ENCODE assay signal across 8 mouse cellular contexts in the genomic region with DNA sequence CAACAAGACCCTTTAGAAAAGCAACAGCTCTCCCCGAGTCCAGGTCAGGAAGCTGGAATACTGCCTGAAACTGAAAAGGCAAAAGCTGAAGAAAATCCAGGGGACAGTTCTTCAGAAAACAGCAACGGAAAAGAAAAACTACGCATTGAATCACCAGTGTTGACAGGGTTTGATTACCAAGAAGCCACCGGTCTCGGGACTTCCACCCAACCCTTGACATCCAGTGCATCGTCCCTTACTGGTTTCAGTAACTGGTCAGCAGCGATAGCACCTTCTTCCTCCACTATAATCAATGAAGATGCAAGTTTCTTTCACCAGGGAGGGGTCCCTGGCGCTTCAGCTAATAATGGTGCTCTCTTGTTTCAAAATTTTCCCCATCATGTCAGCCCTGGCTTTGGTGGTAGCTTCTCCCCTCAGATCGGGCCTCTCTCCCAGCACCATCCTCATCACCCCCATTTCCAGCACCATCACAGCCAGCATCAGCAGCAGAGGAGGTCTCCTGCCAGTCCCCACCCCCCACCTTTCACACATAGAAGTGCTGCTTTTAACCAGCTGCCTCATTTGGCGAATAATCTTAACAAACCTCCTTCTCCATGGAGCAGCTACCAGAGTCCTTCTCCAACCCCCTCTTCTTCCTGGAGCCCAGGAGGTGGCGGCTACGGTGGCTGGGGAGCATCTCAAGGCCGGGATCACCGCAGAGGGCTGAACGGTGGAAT. TPM values are rescaled to one million over a fixed set of nuclear protein-coding genes. Genes with fewer than 3 reads are reported as not detected.
DNase-seq lines count a peak whose midpoint lies in the region; ATAC-seq and TF ChIP-seq lines count a peak whose summit lies in the region.

No protein-coding gene starts in this region.

- H3K4me2 ChIP-seq in embryonic facial prominence, embryonic 13.5 days, result peak overlapping the region; percentile 55

- DNase-seq in adrenal gland, adult (ENCODE audit: inconsistent age in 2 of 2, low spot score in 1 of 2), result peak; percentile 54 to 84
- no peak for DNase-seq in adrenal gland, postnatal 4 days (ENCODE audit: low spot score in 2 of 2)
- peak; percentile 46 for DNase-seq in MN1 (ENCODE audit: low spot score)
- DNase-seq in heart, postnatal 10 days, result peak; percentile 42 to 43
- DNase-seq in layer of hippocampus, adult 2 months (ENCODE audit: low spot score in 2 of 2), result peak; percentile 48 to 61
- DNase-seq in lung, postnatal 10 days, result peak; percentile 10
- DNase-seq in yolk sac, embryonic 10.5 days (ENCODE audit: low spot score), result peak; percentile 20

- peaks cover 19% of the 10 kb centered on the region for H3K4me1 ChIP-seq in embryonic facial prominence, embryonic 13.5 days

- no peaks in the 10 kb centered on the region for H3K36me3 ChIP-seq in embryonic facial prominence, embryonic 13.5 days

- no peaks in the 10 kb centered on the region for H3K9me3 ChIP-seq in embryonic facial prominence, embryonic 13.5 days

- no peak overlapping the region for H3K27ac ChIP-seq in embryonic facial prominence, embryonic 13.5 days
- peak overlapping the region; percentile 94 for H3K27ac ChIP-seq in layer of hippocampus, adult 2 months

- ATAC-seq in embryonic facial prominence, embryonic 13.5 days (ENCODE audit: insufficient number of reproducible peaks, insufficient read depth, low FRiP score, low TSS enrichment, low read depth), result no peak

- 57% methylated on average over 15 of the region's 15 CpGs for WGBS in embryonic facial prominence, embryonic 13.5 days

- H3K9ac ChIP-seq in embryonic facial prominence, embryonic 13.5 days, result peak overlapping the region; percentile 53

- H3K27me3 ChIP-seq in embryonic facial prominence, embryonic 13.5 days, result no peaks in the 10 kb centered on the region

- TF ChIP-seq CTCF in layer of hippocampus, adult 2 months (conservative IDR thresholded peaks at IDR 0.05), result no peak

- peak overlapping the region; percentile 32 for H3K4me3 ChIP-seq in embryonic facial prominence, embryonic 13.5 days
- H3K4me3 ChIP-seq in layer of hippocampus, adult 2 months, result peak overlapping the region; percentile 97

- intact Hi-C loops in heart, postnatal 10 days (cut with DNase I), result loop anchor here (1.0 to 10.0 kb wide), 5 partner anchors 28 to 1292 kb away; a partner anchor contains a TSS

RNA-seq across cellular contexts. Expression of a gene that starts 0.7 kb away (rescaled TPM):
- 10 to 100 TPM; 78.2 to 91.3 TPM for total RNA-seq in adrenal gland, postnatal 4 days (2021)
- polyA plus RNA-seq in embryonic facial prominence, embryonic 13.5 days (2015; fragmentation: Nextera tagmentation; extraction: Ambion mirVana), result 2.0 and 2.6 TPM in 2 replicates
- total RNA-seq in heart, postnatal 10 days (2021), result 10 to 100 TPM; 68.0 to 72.2 TPM
- total RNA-seq in layer of hippocampus, adult 2 months (2021), result 100 to 1,000 TPM; 153 to 156 TPM

Comparison
In these comparisons a context has a peak if more than half of its experiments do, and no peak if none do; other contexts are left out.
1. DNase-seq: peak in adrenal gland, adult (2 of 2), MN1 (single experiment), heart, postnatal 10 days (2 of 2), layer of hippocampus, adult 2 months (2 of 2), lung, postnatal 10 days (single experiment) and yolk sac, embryonic 10.5 days (single experiment); none in adrenal gland, postnatal 4 days (0 of 2).